Mouse (Mus musculus): Measurements from ENCODE around the gene Cyb561d2.

DNA sequence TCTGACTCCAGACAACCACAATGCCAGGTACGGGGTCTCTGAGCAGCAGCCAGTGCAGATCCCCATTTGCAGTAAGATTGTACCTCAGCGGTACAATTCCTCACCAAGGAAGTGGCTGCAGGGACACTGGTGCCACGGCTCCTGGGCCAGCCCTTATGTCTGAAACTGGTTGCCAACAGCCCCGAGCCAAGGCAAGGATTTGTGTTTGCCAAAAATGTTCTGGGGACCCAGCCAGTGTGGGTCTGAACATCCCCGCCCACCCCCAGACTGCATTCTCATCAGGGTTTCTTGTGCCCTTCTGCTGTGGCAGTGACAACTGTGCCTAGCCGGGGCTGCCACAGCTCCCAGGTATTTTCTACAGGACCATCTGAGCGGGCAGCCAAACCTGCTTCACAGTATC, 3.8 kb downstream of the Cyb561d2 start:
- TF ChIP-seq ZC3H11A (IDR thresholded peaks at IDR 0.05; ENCODE audit: borderline replicate concordance, low read depth, low read length) (no peak), ZNF384 (IDR thresholded peaks at IDR 0.05; ENCODE audit: low read depth, low read length) (no peak)

Data from ES-E14 (cell line).